Mouse (Mus musculus) c-Kit-positive CD71-negative TER-119-negative erythroid progenitor cells, embryonic 14.5 days (primary cell): ENCODE data around the gene Olfr987.
"Not testable (repeated sequence)": the region's sequence is repeated elsewhere in the genome, so short reads cannot be mapped to it uniquely, and the experiment has no call there.

Source experiments
- DNase-seq: peaks from one replicate; pipeline ENCODE4 v3.0.0-alpha.2; 2013; ENCODE audit warnings: low read depth

Olfr987 gene

GRCm38 (mm10) chr2:85339215-85339614 is at the start of gene Olfr987:
Gene Olfr987, minus strand, starts transcription at chr2:85339315.
- DNase-seq = not testable (repeated sequence)

- DNase-seq = not testable (repeated sequence)
Measured at GRCm38 (mm10) chr2:85363127-85363526, 24.0 kb upstream of the Olfr987 start, which contains the start of gene Olfr988. Gene Olfr988, minus strand, starts transcription at chr2:85363227.

- DNase-seq = no peak
Measured at GRCm38 (mm10) chr2:85339972-85340371, 857 bp upstream of the Olfr987 start.

- no peak for DNase-seq
Measured at GRCm38 (mm10) chr2:85319106-85319505, 20.0 kb downstream of the Olfr987 start.

- no peak for DNase-seq
Measured at GRCm38 (mm10) chr2:85285406-85285805, 53.7 kb downstream of the Olfr987 start.

- no peak for DNase-seq
Measured at GRCm38 (mm10) chr2:85284626-85285025, 54.5 kb downstream of the Olfr987 start.

- DNase-seq = no peak
Measured at GRCm38 (mm10) chr2:85283631-85284466, 55.3 kb downstream of the Olfr987 start.

- DNase-seq = no peak
Measured at GRCm38 (mm10) chr2:85281023-85281422, 58.1 kb downstream of the Olfr987 start.
